Comparison of ENCODE assay signal across 20 mouse cellular contexts in the genomic region with DNA sequence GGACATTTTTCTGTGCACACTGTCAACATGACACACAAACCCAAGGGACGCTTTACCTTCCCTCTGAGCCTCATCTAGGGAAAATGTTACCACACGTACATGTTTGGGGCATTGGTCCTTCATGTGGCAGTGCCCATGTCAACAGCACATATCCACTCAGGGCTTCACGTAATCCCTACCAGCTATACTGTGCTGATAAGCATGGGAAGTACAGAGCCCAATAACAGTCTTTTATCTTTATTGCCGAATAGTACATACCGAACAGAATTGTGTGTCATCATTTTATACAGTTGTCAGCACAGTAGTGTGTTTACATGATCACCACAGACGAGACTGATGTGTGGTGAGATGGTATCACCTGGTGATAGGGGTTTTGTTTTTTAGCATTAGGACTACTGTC.
"Had no signal": no experiment of that assay in that cellular context is flagged by ENCODE, and none has a peak within 500 bp of the region (broad histone marks: within the 10 kb centered on the region; RNA-seq: fewer than 3 reads in every experiment).

No protein-coding gene starts in this region.

- ATAC-seq: midbrain, embryonic 15.5 days had no signal

- H3K4me2 ChIP-seq: kidney, embryonic 15.5 days; limb, embryonic 13.5 days; lung, embryonic 15.5 days; midbrain, embryonic 12.5 days; midbrain, embryonic 15.5 days; neural tube, embryonic 12.5 days; neural tube, embryonic 15.5 days; stomach, embryonic 15.5 days had no signal

- DNase-seq: kidney, adult 11 months; kidney, adult 8-10 months; kidney, postnatal 10 days; kidney, postnatal 36 days; lung, adult 18-20 months; lung, postnatal 10 days; lung, postnatal 36 days; right cerebral cortex, adult 18-20 months; right cerebral cortex, postnatal 14 days; right cerebral cortex, postnatal 4 days; thymus, postnatal 25 days had no signal

- H3K36me3 ChIP-seq: midbrain, embryonic 15.5 days; stomach, embryonic 15.5 days had no signal

- H3K4me3 ChIP-seq: kidney, embryonic 15.5 days; limb, embryonic 10.5 days; limb, embryonic 13.5 days; lung, embryonic 15.5 days; midbrain, embryonic 12.5 days; midbrain, embryonic 15.5 days; neural tube, embryonic 12.5 days; neural tube, embryonic 15.5 days; stomach, embryonic 15.5 days had no signal

- H3K27ac ChIP-seq: kidney, embryonic 15.5 days; limb, embryonic 10.5 days; limb, embryonic 13.5 days; lung, embryonic 15.5 days; midbrain, embryonic 12.5 days; midbrain, embryonic 15.5 days; neural tube, embryonic 12.5 days; neural tube, embryonic 15.5 days; stomach, embryonic 15.5 days had no signal

- H3K9ac ChIP-seq: kidney, embryonic 15.5 days; limb, embryonic 13.5 days; lung, embryonic 15.5 days; midbrain, embryonic 12.5 days; midbrain, embryonic 15.5 days; neural tube, embryonic 12.5 days; neural tube, embryonic 15.5 days; stomach, embryonic 15.5 days had no signal

- H3K9me3 ChIP-seq: kidney, embryonic 15.5 days; limb, embryonic 10.5 days; limb, embryonic 13.5 days; lung, embryonic 15.5 days; midbrain, embryonic 12.5 days; midbrain, embryonic 15.5 days; neural tube, embryonic 12.5 days; neural tube, embryonic 15.5 days; stomach, embryonic 15.5 days had no signal

- H3K27me3 ChIP-seq: kidney, embryonic 15.5 days; limb, embryonic 13.5 days; lung, embryonic 15.5 days; midbrain, embryonic 12.5 days; midbrain, embryonic 15.5 days; neural tube, embryonic 12.5 days; neural tube, embryonic 15.5 days; stomach, embryonic 15.5 days had no signal
